Mouse (Mus musculus) gastrocnemius, postnatal 10 days (tissue): ENCODE results near the gene Mybph. TPM values are rescaled to one million over a fixed set of nuclear protein-coding genes. Genes with fewer than 3 reads are reported as not detected.
A peak's percentile ranks its signal among the peaks of the same experiment; 100 is the strongest.

ENCODE experiments used
- DNase-seq: peaks from one replicate; pipeline ENCODE4 v3.0.0; 2021; ENCODE audit warnings: mixed read lengths
- total RNA-seq, 2 experiments: library from RNA; stranded (reverse); gene quantifications; 2 replicates each; pipeline ENCODE4 v1.2.3; 2021

Gene Mybph
- total RNA-seq, 2 experiments from 2014 or later, result 204 to 410 TPM

GRCm38 (mm10) chr1:134211043-134211442, 17.8 kb downstream of the Mybph start:
- no peak for DNase-seq

- DNase-seq, result no peak
Observed at GRCm38 (mm10) chr1:134211631-134212030, 18.4 kb downstream of the Mybph start.

- DNase-seq, result no peak
Observed at GRCm38 (mm10) chr1:134212351-134212750, 19.1 kb downstream of the Mybph start.

- DNase-seq, result no peak
Observed at GRCm38 (mm10) chr1:134213405-134213804, 20.2 kb downstream of the Mybph start.

- no peak for DNase-seq
Observed at GRCm38 (mm10) chr1:134215059-134215458, 21.8 kb downstream of the Mybph start.

GRCm38 (mm10) chr1:134215751-134216628, 22.7 kb downstream of the Mybph start:
- DNase-seq, result no peak

- no peak for DNase-seq
Observed at GRCm38 (mm10) chr1:134216629-134216971, 23.4 kb downstream of the Mybph start.

GRCm38 (mm10) chr1:134217028-134217481, 23.8 kb downstream of the Mybph start:
- DNase-seq, result no peak

- no peak for DNase-seq
Observed at GRCm38 (mm10) chr1:134217942-134218341, 24.7 kb downstream of the Mybph start.

- DNase-seq, result no peak
Observed at GRCm38 (mm10) chr1:134219608-134220007, 26.4 kb downstream of the Mybph start.

GRCm38 (mm10) chr1:134221172-134221571, 27.9 kb downstream of the Mybph start:
- DNase-seq, result no peak

- no peak for DNase-seq
Observed at GRCm38 (mm10) chr1:134222122-134223055, 29.1 kb downstream of the Mybph start.

GRCm38 (mm10) chr1:134224649-134225227, 31.5 kb downstream of the Mybph start:
- DNase-seq, result no peak

- DNase-seq, result no peak
Observed at GRCm38 (mm10) chr1:134225375-134225774, 32.1 kb downstream of the Mybph start.

- no peak for DNase-seq
Observed at GRCm38 (mm10) chr1:134226739-134227138, 33.5 kb downstream of the Mybph start.

- no peak for DNase-seq
Observed at GRCm38 (mm10) chr1:134229806-134230575, 36.7 kb downstream of the Mybph start.

- DNase-seq, result no peak
Observed at GRCm38 (mm10) chr1:134230638-134231228, 37.5 kb downstream of the Mybph start.

GRCm38 (mm10) chr1:134231270-134231669, 38.0 kb downstream of the Mybph start:
- no peak for DNase-seq

GRCm38 (mm10) chr1:134231681-134232080, 38.4 kb downstream of the Mybph start:
- DNase-seq, result no peak

GRCm38 (mm10) chr1:134232326-134232725, 39.1 kb downstream of the Mybph start:
- DNase-seq, result no peak

GRCm38 (mm10) chr1:134232778-134233531, 39.7 kb downstream of the Mybph start:
- peak; percentile 52 for DNase-seq
